Mouse (Mus musculus) testis, postnatal 14 days (tissue): ENCODE data around the gene Nolc1.
"Not testable (repeated sequence)": the region's sequence is repeated elsewhere in the genome, so short reads cannot be mapped to it uniquely, and the experiment has no call there.

Experiments
- DNase-seq: peaks from one replicate; pipeline ENCODE4 v3.0.0; 2021; ENCODE audit warnings: low spot score

The Nolc1 gene

GRCm38 (mm10) chr19:46094144-46094543 is 18.5 kb downstream of the Nolc1 start:
- no peak for DNase-seq

GRCm38 (mm10) chr19:46095291-46095690 is 19.6 kb downstream of the Nolc1 start:
- DNase-seq: no peak

- DNase-seq: no peak
Measured at GRCm38 (mm10) chr19:46096396-46096795, 20.7 kb downstream of the Nolc1 start.

- no peak for DNase-seq
Measured at GRCm38 (mm10) chr19:46099561-46099960, 23.9 kb downstream of the Nolc1 start.

GRCm38 (mm10) chr19:46103437-46104186 is 27.9 kb downstream of the Nolc1 start:
- DNase-seq: no peak

- no peak for DNase-seq
Measured at GRCm38 (mm10) chr19:46104187-46104557, 28.5 kb downstream of the Nolc1 start.

- DNase-seq: no peak
Measured at GRCm38 (mm10) chr19:46110214-46110613, 34.6 kb downstream of the Nolc1 start.

- DNase-seq: no peak
Measured at GRCm38 (mm10) chr19:46110781-46111180, 35.1 kb downstream of the Nolc1 start.

- DNase-seq: no peak
Measured at GRCm38 (mm10) chr19:46114617-46115016, 39.0 kb downstream of the Nolc1 start.

GRCm38 (mm10) chr19:46119458-46119857 is 43.8 kb downstream of the Nolc1 start:
- DNase-seq: no peak

GRCm38 (mm10) chr19:46120872-46121271 is 45.2 kb downstream of the Nolc1 start:
- DNase-seq: no peak

- no peak for DNase-seq
Measured at GRCm38 (mm10) chr19:46123876-46124275, 48.2 kb downstream of the Nolc1 start.

- DNase-seq: peak; percentile 41
Measured at GRCm38 (mm10) chr19:46124651-46125050, 49.0 kb downstream of the Nolc1 start.

GRCm38 (mm10) chr19:46126301-46126700 is 50.6 kb downstream of the Nolc1 start:
- no peak for DNase-seq

GRCm38 (mm10) chr19:46129737-46130136 is 54.1 kb downstream of the Nolc1 start:
- DNase-seq: not testable (repeated sequence)

GRCm38 (mm10) chr19:46131283-46131682 is 55.6 kb downstream of the Nolc1 start:
- DNase-seq: no peak

- no peak for DNase-seq
Measured at GRCm38 (mm10) chr19:46131694-46132525, 56.2 kb downstream of the Nolc1 start, which contains the start of gene Elovl3. Gene Elovl3, plus strand, starts transcription at chr19:46131897.

- DNase-seq: no peak
Measured at GRCm38 (mm10) chr19:46132577-46132976, 56.9 kb downstream of the Nolc1 start.
